Mouse (Mus musculus): Measurements from ENCODE around the gene Prelp.
A peak's percentile ranks its signal among the peaks of the same experiment; 100 is the strongest.

Prelp gene

GRCm38 (mm10) chr1:133933301-133934195 lies 12.3 kb upstream of the Prelp start:
- DNase-seq, result no peak

GRCm38 (mm10) chr1:133929980-133930379 lies 8.8 kb upstream of the Prelp start:
- no peak for DNase-seq

DNA sequence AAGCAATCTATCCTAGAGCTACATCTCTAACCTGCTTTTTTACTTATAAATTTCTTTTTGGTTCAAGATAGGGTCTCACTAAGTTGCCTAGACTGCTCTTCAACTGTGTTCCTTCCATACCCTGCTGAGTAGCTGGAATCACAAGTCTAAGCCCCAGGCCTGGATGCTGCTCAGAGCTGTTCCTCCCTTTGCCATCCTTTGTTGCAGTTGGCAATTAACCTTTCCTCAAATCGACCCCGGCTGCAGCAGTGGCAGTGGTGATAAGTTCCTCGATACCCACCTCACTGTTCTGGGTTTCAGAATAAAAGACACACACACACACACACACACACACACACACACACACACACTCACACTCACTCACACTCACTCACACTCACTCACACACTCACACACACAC lies 4.0 kb upstream of the Prelp start:
- DNase-seq, result no peak

DNA sequence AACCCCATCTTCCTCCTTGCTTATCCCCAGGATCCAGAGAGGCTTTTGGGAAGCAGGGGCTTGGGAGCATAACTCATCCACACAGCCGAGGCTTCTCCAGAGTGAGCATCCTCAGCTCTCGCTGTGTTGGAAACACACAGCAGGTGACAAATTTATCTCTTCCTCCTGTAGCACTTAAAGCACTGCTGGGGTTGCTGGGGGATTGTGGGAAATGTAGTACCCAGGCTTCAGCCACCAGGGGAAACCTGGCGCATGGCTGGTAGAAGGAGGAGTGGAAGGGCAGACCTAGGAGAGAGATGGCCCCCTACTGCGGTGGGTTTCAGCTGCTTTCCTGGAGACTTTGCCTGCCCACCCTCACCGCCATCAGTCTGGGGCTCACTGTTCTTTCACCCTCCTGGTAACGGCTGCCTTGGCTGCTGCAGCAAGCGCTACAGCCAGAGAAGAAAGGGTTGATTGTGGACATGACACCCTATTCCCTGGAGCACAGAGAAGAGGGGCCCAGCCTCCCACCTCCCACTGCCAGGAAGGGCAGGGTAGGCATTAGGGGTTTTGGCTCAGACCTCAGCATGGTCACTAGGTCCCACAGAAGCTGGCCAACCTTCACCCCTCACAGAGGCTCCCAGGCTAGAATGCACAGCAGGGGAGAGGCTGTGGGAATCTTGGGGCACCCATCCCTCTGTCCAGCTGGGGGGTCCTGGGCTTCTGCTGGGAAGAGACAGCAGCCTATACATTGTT lies 3.1 kb upstream of the Prelp start:
- DNase-seq, result no peak

DNA sequence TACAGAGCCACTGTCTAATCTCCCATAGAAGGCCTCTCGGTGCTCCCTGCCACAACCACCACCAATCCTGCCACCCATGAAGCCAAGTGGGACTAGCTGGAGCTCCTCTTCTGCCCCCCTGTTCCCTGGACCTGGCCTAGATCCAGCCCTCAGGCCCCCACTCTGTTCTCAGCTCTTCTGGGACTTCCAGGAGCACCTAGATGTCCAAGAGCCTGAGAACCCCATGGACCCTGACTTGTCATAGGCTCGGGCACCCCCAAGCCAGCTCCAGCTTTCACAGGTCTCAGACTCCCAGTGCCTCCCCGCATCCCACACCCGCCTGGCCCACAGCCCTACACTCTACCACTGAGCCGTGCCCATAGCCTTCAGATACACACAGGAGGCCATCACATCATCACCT lies 1.9 kb upstream of the Prelp start:
- no peak for DNase-seq

GRCm38 (mm10) chr1:133920876-133921275 lies 338 bp downstream of the Prelp start:
- no peak for DNase-seq

GRCm38 (mm10) chr1:133920401-133920800 lies 813 bp downstream of the Prelp start:
- DNase-seq, result no peak

DNA sequence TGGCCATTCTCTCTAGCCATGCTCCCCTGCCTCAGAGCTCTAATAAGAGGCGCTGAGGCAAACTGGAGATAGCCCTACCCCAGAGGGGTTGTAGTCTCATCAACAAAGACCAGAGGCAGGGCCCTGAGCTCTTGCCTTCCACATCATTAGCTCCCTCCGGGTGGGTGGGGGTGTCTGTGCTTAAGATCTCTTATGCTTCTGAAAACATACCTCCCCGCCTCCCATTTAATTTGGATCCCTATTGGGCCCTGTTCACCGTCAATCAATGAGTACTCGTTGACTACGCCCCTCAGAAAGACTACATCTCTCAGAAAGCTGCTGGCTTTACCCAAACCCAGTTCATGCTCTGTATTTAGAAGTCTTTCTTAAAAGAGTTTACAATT lies 3.1 kb downstream of the Prelp start:
- no peak for DNase-seq

GRCm38 (mm10) chr1:133917456-133918087 lies 3.6 kb downstream of the Prelp start:
- DNase-seq, result no peak

- DNase-seq, result no peak
Observed at GRCm38 (mm10) chr1:133915723-133916355, 5.4 kb downstream of the Prelp start.

DNA sequence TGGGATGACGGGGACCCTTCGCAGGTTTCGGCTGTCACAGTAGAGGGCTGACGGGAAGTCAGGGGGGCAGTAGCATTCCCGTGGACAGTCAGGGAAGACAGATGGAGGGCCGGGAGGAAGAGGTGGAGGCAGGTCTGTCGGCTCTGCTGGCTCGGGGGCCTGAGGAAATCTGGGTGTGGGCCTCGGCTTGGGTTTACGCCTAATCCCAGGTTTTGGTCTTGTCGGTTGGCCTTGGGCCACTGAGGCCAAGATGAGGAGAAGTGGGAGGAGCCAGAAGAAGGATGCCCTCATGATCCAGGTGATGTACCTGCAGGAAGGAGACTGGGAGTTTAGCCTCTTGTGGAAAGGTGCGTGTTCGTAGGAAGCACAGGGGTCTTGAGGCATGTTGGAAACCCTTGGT lies 6.1 kb downstream of the Prelp start:
- DNase-seq, result no peak

DNA sequence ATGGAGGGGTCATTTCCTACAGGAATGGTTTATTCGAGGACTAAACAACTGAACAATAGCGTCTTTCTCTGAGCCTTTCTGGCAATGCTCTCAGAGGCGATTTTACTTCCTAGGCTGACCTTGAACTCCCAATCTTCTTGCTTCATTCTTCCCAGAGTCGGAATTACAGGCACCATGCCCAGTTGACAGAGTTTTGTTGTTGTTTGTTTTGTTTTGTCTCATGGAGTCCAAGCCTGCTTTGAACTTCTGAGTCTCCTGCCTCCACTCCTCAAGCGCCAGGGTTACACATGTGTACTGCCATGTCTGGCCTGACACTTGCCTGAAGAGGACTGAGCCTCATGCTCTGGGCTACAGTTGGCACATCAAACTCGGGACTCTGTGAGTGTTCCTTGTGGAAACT lies 8.2 kb downstream of the Prelp start:
- no peak for DNase-seq

- DNase-seq, result peak; percentile 69 to 79
Observed at GRCm38 (mm10) chr1:133911456-133911855, 9.8 kb downstream of the Prelp start.

DNA sequence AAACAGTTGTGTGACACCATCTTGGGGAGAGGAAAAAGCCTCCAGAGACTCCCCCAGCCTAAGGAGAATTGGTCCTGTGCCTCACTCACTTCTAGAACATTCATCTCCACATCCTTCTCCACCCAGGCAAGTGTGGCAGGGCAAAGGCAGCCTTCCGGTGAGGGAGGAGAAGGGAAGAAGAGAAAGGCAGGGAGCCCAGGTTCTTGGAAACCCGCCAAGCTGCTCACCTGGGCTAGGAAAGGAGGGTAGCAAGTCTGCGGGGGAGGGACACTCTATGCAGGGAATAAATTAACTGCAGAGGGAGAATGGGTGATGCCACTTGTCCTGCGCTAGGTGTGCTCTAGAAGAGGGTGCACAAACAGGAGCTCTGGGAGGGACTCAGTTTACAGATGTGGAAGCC lies 10.2 kb downstream of the Prelp start:
- no peak for DNase-seq

- DNase-seq, result no peak
Observed at GRCm38 (mm10) chr1:133910108-133910507, 11.1 kb downstream of the Prelp start.

DNA sequence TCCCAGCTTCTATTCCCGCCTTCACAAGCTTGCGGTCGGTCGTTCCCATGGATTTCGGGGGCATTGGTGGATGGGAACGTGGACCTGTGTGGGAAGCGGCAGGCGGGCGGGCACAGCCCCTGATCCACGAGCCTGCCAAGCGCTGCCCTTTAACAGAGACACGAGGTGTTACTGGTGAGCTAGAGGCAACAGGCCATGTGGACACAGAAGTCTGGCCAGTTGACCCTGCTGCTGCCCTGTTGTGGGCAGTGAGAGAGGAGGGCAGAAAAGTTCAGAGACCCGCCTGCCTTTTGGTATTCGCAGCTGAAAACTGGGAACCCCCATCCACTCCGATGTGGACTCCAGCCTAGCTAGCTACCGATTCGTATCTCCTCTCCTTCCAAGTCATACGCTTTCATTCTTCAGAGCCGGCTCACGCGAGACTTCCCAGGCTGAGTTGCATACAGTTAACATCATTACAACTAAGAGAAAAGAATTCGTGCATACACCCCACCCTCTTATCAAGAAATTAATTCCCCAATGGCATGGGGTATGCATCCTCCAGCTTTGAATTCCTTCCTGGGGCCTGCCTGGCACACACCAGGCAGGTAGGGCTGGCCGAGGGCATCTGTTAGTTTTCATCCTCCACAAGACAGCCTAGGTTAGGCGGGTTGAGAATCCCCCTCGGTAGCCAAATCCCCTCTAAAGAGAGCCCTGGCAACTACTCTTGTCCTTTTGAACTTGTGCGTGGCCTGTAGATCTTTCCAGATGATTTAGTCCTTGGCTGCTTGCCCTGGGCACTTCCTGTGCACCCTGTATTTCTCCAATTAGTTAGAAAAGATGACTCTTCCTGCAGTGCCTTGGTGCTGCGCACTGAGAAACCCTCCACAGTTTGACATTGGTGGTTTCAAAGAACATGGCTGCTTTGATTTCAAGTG lies 12.3 kb downstream of the Prelp start:
- DNase-seq, result peak in 1 of 2 experiments; percentile 71

DNA sequence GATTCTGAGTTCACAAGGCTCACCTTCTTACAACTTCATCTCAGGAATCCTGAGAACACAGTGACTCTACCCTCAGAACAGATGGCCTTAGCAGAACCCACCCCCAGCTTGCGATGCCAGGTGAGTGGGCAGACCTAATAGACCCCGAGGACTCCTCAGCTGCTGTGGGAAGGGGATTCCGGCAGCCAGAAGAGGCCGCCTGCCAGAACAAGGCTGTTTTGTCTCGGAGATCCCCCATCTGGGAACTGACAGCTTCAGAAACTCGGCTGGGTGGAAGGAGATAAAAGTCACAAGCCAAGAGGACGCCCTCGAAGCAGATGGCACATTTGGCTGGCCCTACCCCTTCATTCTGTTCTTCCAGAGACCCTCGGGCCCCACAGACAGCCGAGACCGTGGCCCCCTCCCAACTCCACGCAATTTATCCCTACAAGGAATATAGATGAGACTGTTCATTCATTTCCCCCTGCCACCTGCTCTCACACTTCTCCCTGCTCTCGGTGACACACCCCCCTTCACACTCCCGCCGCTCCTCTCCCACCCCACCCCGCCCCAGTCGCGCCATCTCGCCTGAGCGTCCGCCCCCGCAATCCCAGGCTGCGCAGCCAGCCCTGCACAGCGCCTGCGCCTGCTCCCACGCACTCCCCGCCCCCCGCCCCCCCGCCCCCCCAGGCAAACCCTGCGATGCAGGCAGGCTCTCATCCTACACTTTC lies 13.1 kb downstream of the Prelp start, which contains the start of gene Optc:
TSS of gene Optc (minus strand) at position 51 of the 710 bp plus-strand sequence.
- peak; percentile 66 to 78 for DNase-seq

GRCm38 (mm10) chr1:133906420-133906819 lies 14.8 kb downstream of the Prelp start:
- no peak for DNase-seq

- DNase-seq, result peak; percentile 71 to 76
Observed at GRCm38 (mm10) chr1:133900825-133901224, 20.4 kb downstream of the Prelp start.

- no peak for DNase-seq
Observed at GRCm38 (mm10) chr1:133899043-133899542, 22.1 kb downstream of the Prelp start.

DNA sequence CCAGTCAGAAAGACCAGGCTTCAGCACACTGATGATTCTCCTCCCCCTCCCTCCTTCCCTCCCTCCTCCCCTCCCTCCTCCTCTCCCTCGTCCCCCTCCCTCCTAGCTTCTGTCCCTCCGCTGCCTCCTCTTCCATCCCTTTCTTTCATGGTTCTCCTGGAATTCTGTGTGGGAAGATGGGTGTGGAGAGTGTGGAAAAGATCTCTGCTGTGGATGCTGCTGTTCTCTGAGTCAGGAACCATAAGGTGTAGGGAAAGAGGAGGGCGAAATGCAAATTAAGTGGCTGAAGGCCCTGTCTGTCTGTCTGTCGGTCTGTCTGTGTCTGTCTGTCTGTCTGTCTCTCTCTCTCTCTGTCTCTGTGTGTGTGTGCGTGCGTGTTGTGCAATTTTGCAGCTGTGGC lies 23.9 kb downstream of the Prelp start:
- no peak for DNase-seq

Measured in cerebellum, postnatal 36 days (tissue).